Mouse (Mus musculus): Measurements from ENCODE around the gene Prr12. TPM values are rescaled to one million over a fixed set of nuclear protein-coding genes. Genes with fewer than 3 reads are reported as not detected.
A peak's percentile ranks its signal among the peaks of the same experiment; 100 is the strongest.

Gene Prr12
- polyA plus RNA-seq, 1 experiment from 2014 or later: 17.9 TPM

- 90% methylated on average over 6 of the region's 6 CpGs for whole genome bisulfite sequencing
- no peak overlapping the region for H3K27ac ChIP-seq (ENCODE audit: low read depth, low read length)
Observed at GRCm38 (mm10) chr7:45005321-45005992, 47.2 kb downstream of the Prr12 start.

GRCm38 (mm10) chr7:45004546-45004945, 48.1 kb downstream of the Prr12 start:
- H3K36me3 ChIP-seq (ENCODE audit: control insufficient read depth, insufficient read depth, low read length): peaks cover 78% of the 10 kb centered on the region
- no peaks in the 10 kb centered on the region for H3K27me3 ChIP-seq (ENCODE audit: control insufficient read depth, insufficient read depth, low read length)
- H3K27ac ChIP-seq (ENCODE audit: low read depth, low read length): no peak overlapping the region
- no peak overlapping the region for H3K4me2 ChIP-seq (ENCODE audit: low read depth, low read length)
- no peaks in the 10 kb centered on the region for H3K9me3 ChIP-seq (ENCODE audit: control insufficient read depth, low read length)
- ATAC-seq (ENCODE audit: low read depth): no peak
- 72% methylated on average over 3 of the region's 3 CpGs for WGBS
- H3K4me1 ChIP-seq (ENCODE audit: control insufficient read depth, insufficient read depth, low read length): no peaks in the 10 kb centered on the region
- no peak overlapping the region for H3K4me3 ChIP-seq (ENCODE audit: low read depth, low read length)
- H3K9ac ChIP-seq (replicated peaks; ENCODE audit: low read depth, low read length): no peak overlapping the region

More at GRCm38 (mm10) chr7:45005321-45005992, 47.2 kb downstream of the Prr12 start:
- Histone ChIP-seq H3K9me3 (ENCODE audit: control insufficient read depth, low read length) (no peaks in the 10 kb centered on the region), H3K36me3 (ENCODE audit: control insufficient read depth, insufficient read depth, low read length) (peaks cover 87% of the 10 kb centered on the region), H3K9ac (replicated peaks; ENCODE audit: low read depth, low read length) (no peak overlapping the region), H3K27me3 (ENCODE audit: control insufficient read depth, insufficient read depth, low read length) (no peaks in the 10 kb centered on the region), H3K4me3 (ENCODE audit: low read depth, low read length) (no peak overlapping the region), H3K4me1 (ENCODE audit: control insufficient read depth, insufficient read depth, low read length) (no peaks in the 10 kb centered on the region), H3K4me2 (ENCODE audit: low read depth, low read length) (no peak overlapping the region)
- ATAC-seq (ENCODE audit: low read depth): no peak

GRCm38 (mm10) chr7:45002440-45002839, 50.2 kb downstream of the Prr12 start:
- 87% methylated on average over 7 of the region's 7 CpGs for WGBS
- no peak for ATAC-seq (ENCODE audit: low read depth)

GRCm38 (mm10) chr7:45000539-45001114, 52.1 kb downstream of the Prr12 start:
- no peak overlapping the region for H3K27ac ChIP-seq (ENCODE audit: low read depth, low read length)

More at GRCm38 (mm10) chr7:45002440-45002839, 50.2 kb downstream of the Prr12 start:
- Histone ChIP-seq H3K4me2 (ENCODE audit: low read depth, low read length) (no peak overlapping the region), H3K4me3 (ENCODE audit: low read depth, low read length) (no peak overlapping the region), H3K4me1 (ENCODE audit: control insufficient read depth, insufficient read depth, low read length) (peaks cover 10% of the 10 kb centered on the region), H3K9ac (replicated peaks; ENCODE audit: low read depth, low read length) (no peak overlapping the region), H3K36me3 (ENCODE audit: control insufficient read depth, insufficient read depth, low read length) (peaks cover 60% of the 10 kb centered on the region), H3K27me3 (ENCODE audit: control insufficient read depth, insufficient read depth, low read length) (no peaks in the 10 kb centered on the region), H3K9me3 (ENCODE audit: control insufficient read depth, low read length) (no peaks in the 10 kb centered on the region), H3K27ac (ENCODE audit: low read depth, low read length) (no peak overlapping the region)

GRCm38 (mm10) chr7:44999753-45000152, 52.9 kb downstream of the Prr12 start:
- H3K4me3 ChIP-seq (ENCODE audit: low read depth, low read length): no peak overlapping the region
- ATAC-seq (ENCODE audit: low read depth): no peak
- no peak overlapping the region for H3K9ac ChIP-seq (replicated peaks; ENCODE audit: low read depth, low read length)
- H3K9me3 ChIP-seq (ENCODE audit: control insufficient read depth, low read length): no peaks in the 10 kb centered on the region
- no peak overlapping the region for H3K4me2 ChIP-seq (ENCODE audit: low read depth, low read length)
- H3K27me3 ChIP-seq (ENCODE audit: control insufficient read depth, insufficient read depth, low read length): no peaks in the 10 kb centered on the region
- WGBS: 78% methylated on average over 11 of the region's 11 CpGs
- no peak overlapping the region for H3K27ac ChIP-seq (ENCODE audit: low read depth, low read length)
- H3K4me1 ChIP-seq (ENCODE audit: control insufficient read depth, insufficient read depth, low read length): peaks cover 10% of the 10 kb centered on the region
- H3K36me3 ChIP-seq (ENCODE audit: control insufficient read depth, insufficient read depth, low read length): peaks cover 34% of the 10 kb centered on the region

More at GRCm38 (mm10) chr7:45000539-45001114, 52.1 kb downstream of the Prr12 start:
- Histone ChIP-seq H3K4me2 (ENCODE audit: low read depth, low read length) (no peak overlapping the region), H3K36me3 (ENCODE audit: control insufficient read depth, insufficient read depth, low read length) (peaks cover 42% of the 10 kb centered on the region), H3K27me3 (ENCODE audit: control insufficient read depth, insufficient read depth, low read length) (no peaks in the 10 kb centered on the region), H3K9me3 (ENCODE audit: control insufficient read depth, low read length) (no peaks in the 10 kb centered on the region), H3K4me3 (ENCODE audit: low read depth, low read length) (no peak overlapping the region), H3K9ac (replicated peaks; ENCODE audit: low read depth, low read length) (no peak overlapping the region), H3K4me1 (ENCODE audit: control insufficient read depth, insufficient read depth, low read length) (peaks cover 10% of the 10 kb centered on the region)
- 82% methylated on average over 20 of the region's 21 CpGs for WGBS
- no peak for ATAC-seq (ENCODE audit: low read depth)

GRCm38 (mm10) chr7:44998501-44998955, 54.2 kb downstream of the Prr12 start, which contains the start of gene Bcl2l12:
Gene Bcl2l12, minus strand, starts transcription at chr7:44998712.
- no peaks in the 10 kb centered on the region for H3K27me3 ChIP-seq (ENCODE audit: control insufficient read depth, insufficient read depth, low read length)
- H3K36me3 ChIP-seq (ENCODE audit: control insufficient read depth, insufficient read depth, low read length): peaks cover 24% of the 10 kb centered on the region
- H3K9ac ChIP-seq (replicated peaks; ENCODE audit: low read depth, low read length): peak within 1 kb of the TSS; percentile 62
- H3K9me3 ChIP-seq (ENCODE audit: control insufficient read depth, low read length): no peaks in the 10 kb centered on the region
- peak within 1 kb of the TSS; percentile 59 for H3K4me3 ChIP-seq (ENCODE audit: low read depth, low read length)
- peak within 1 kb of the TSS; percentile 74 for H3K27ac ChIP-seq (ENCODE audit: low read depth, low read length)
- no peak for ATAC-seq (ENCODE audit: low read depth)
- peak within 1 kb of the TSS; percentile 70 for H3K4me2 ChIP-seq (ENCODE audit: low read depth, low read length)
- peaks cover 10% of the 10 kb centered on the region for H3K4me1 ChIP-seq (ENCODE audit: control insufficient read depth, insufficient read depth, low read length)
- 3% methylated on average over 18 of the region's 18 CpGs for WGBS

- H3K9me3 ChIP-seq (ENCODE audit: control insufficient read depth, low read length): no peaks in the 10 kb centered on the region
- no peak for ATAC-seq (ENCODE audit: low read depth)
- no peaks in the 10 kb centered on the region for H3K27me3 ChIP-seq (ENCODE audit: control insufficient read depth, insufficient read depth, low read length)
- H3K4me2 ChIP-seq (ENCODE audit: low read depth, low read length): peak overlapping the region; percentile 70
- H3K4me1 ChIP-seq (ENCODE audit: control insufficient read depth, insufficient read depth, low read length): peaks cover 10% of the 10 kb centered on the region
- H3K27ac ChIP-seq (ENCODE audit: low read depth, low read length): peak overlapping the region; percentile 74
- H3K4me3 ChIP-seq (ENCODE audit: low read depth, low read length): peak overlapping the region; percentile 59
- 4% methylated on average over 15 of the region's 15 CpGs for WGBS
- H3K36me3 ChIP-seq (ENCODE audit: control insufficient read depth, insufficient read depth, low read length): peaks cover 19% of the 10 kb centered on the region
- peak overlapping the region; percentile 62 for H3K9ac ChIP-seq (replicated peaks; ENCODE audit: low read depth, low read length)
Observed at GRCm38 (mm10) chr7:44997940-44998428, 54.7 kb downstream of the Prr12 start.

GRCm38 (mm10) chr7:44997231-44997939, 55.3 kb downstream of the Prr12 start, which contains the start of gene Irf3:
Gene Irf3, plus strand, starts transcription at chr7:44997648.
- Histone ChIP-seq H3K4me1 (ENCODE audit: control insufficient read depth, insufficient read depth, low read length) (peaks cover 10% of the 10 kb centered on the region), H3K4me2 (ENCODE audit: low read depth, low read length) (peak within 1 kb of the TSS; percentile 70), H3K9ac (replicated peaks; ENCODE audit: low read depth, low read length) (peak within 1 kb of the TSS; percentile 62), H3K27me3 (ENCODE audit: control insufficient read depth, insufficient read depth, low read length) (no peaks in the 10 kb centered on the region), H3K9me3 (ENCODE audit: control insufficient read depth, low read length) (no peaks in the 10 kb centered on the region), H3K4me3 (ENCODE audit: low read depth, low read length) (peak within 1 kb of the TSS; percentile 59), H3K27ac (ENCODE audit: low read depth, low read length) (peak within 1 kb of the TSS; percentile 74), H3K36me3 (ENCODE audit: control insufficient read depth, insufficient read depth, low read length) (peaks cover 14% of the 10 kb centered on the region)
- under 1% methylated on average over 43 of the region's 43 CpGs for WGBS
- peak; percentile 90 for ATAC-seq (ENCODE audit: low read depth)

Measured in neural tube, embryonic 14.5 days (tissue).